Mouse (Mus musculus) right cerebral cortex, postnatal 4 days (tissue): Measurements from ENCODE around the gene Abcg3.
"Not testable (repeated sequence)": the region's sequence is repeated elsewhere in the genome, so short reads cannot be mapped to it uniquely, and the experiment has no call there.

Source experiments
- DNase-seq: peaks from one replicate; pipeline ENCODE4 v3.0.0-alpha.2; 2022

Abcg3 gene

DNA sequence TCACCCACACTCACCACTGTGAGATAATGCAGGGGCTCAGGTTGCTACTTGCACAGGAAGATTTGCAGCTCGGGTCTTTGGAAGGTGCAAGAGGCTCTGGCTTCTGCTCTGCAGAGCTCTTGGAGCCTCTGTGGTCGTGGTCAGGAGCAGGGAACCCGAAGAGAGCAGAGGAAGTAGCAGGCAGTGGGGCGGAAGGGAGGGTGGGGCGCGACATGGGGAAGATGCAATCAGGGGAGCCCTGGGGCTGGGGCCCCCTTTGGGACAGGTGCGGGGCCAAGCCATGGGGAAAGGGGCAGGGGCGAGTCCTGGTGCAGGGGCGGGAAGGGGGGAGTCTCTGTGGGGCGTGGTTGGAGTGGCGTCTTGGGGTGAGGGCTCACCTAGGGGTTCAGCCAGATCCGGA, at the start of gene Abcg3:
TSS of gene Abcg3 (minus strand) at position 184 of the 400 bp plus-strand sequence.
- DNase-seq: no peak

DNA sequence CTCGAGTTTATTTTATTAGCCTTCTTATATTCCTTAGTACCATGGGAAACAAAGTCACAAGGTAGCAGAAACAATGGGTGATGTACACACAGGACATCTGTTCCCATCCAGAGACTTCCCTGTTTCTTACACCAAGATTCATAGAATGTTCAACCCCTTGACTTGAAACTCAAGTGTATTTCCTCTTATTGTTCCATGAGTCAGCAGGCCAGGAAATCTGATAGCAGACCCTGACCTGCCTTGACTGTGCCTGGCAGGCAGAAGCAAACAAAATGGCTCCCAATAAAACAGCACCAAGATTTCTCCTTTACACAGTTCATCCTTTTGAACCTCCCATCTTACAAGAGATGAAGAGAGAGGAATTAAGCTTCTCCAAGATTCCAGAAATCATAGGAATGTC, 30.0 kb upstream of the Abcg3 start:
- DNase-seq: no peak

DNA sequence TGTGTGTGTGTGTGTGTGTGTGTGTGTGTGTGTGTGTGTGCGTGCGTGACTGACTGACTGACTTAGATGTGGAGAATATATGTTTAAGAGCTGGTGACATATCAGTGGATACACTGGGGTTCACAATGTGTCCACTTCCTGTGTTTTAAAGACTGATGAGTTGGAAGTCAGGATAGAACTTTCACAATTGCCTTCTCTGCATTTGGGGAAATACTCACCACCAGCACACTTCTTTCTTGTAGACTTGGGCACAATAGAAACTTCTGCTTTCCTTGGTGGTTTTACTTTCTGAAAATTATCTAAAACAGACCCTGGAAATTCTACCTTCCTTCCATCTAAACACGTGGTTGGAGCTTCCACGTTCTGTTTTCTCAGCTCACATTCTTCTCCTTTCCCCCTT, 29.1 kb upstream of the Abcg3 start:
- DNase-seq: no peak

DNA sequence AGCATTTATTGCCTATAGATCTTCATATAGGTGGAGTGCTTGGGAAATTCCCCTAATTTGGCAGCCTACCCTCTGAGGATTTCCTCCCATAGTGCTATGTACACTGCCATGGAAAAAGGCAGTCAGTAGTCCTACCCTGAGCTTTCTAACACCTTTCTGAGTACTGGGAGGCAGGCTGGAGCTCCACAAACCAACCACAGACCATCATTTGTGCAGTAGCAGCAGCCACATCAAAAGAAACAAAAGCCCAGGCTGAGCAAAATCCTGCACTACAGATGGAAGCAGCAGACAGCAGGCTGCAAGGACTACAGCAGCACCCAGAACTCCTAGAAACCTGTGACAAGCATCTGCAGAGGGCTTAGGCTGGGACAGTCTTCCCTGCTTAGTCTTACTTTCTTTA, 27.9 kb upstream of the Abcg3 start:
- no peak for DNase-seq

DNA sequence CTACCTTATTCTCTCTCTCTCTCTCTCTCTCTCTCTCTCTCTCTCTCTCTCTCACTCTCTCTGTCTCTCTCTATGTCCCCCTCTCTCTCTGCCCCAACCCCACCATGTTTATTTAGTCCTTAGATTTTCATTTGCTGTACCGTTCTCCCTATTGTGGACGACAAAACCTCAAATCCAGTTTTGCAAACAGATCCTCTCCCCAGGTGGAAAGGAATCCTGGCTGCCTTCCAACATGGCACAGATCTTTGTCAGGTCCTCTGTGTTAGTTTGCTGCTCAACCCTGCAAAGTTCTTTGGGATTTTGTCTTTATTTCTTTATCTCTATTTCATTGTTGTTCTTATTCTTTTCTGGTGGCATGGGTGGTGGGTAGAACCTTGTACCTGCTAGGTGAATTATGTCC, 6.9 kb upstream of the Abcg3 start:
- DNase-seq: no peak

DNA sequence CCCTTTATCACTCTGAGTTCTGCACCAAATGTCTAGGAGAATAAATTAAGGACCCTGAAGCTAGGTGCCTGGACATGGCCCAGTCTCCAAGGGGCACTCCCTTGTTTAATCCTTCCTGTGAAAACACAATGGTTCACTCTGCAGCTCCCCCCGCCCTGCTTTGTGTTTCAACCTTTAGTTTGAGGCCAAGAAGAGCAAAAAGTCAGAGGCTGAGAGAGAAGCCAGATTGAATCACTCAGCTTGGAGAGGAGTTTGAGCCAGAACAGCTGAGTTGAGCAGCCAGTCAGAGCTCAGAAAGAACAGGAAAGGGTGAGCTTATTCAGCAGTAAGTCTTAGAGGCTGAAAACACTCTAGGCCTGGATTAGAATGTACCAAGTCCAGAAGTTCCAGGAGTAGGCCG, 5.5 kb upstream of the Abcg3 start:
- DNase-seq: no peak

DNA sequence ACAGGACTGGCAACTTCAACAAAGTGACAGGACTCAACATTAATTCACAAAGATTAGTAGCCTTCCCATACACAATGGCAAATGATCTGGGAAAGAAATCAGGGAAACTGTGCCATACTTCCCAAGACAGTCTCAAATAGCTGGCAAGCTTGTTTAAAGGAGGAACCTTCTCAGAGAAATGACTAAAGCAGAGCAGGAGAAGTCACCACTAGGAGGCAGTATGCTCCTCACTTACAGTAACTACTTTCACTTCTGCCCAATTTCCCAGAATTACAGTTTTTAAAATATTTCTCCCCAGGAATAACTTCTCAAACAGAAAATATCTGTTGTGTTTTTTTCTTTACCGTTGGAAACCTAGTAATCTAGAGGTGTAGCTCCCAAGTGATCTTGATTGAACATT, 4.2 kb upstream of the Abcg3 start:
- no peak for DNase-seq

DNA sequence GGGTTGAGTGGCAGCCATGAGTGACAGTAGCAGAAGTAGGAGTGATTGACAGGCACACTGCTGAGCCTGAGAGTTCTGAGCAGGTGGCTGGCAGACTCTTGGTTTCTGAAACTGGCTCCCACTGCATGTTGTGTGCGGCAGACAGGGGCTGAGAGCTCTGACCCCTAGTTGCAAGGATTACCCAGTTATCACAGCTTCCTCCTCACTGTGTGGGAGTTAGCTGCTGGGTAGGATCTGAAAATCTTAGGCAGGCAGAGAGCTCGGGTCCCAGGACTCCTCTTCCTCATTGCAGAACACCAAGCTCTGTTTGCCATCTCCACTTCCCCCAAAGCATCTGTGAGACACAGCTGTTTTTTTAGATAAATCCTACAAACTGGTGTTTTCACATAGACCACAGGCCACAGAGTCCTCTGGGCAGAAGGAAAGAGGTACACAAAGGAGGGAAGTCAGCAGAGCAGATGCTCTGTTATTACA, 3.4 kb downstream of the Abcg3 start:
- no peak for DNase-seq

DNA sequence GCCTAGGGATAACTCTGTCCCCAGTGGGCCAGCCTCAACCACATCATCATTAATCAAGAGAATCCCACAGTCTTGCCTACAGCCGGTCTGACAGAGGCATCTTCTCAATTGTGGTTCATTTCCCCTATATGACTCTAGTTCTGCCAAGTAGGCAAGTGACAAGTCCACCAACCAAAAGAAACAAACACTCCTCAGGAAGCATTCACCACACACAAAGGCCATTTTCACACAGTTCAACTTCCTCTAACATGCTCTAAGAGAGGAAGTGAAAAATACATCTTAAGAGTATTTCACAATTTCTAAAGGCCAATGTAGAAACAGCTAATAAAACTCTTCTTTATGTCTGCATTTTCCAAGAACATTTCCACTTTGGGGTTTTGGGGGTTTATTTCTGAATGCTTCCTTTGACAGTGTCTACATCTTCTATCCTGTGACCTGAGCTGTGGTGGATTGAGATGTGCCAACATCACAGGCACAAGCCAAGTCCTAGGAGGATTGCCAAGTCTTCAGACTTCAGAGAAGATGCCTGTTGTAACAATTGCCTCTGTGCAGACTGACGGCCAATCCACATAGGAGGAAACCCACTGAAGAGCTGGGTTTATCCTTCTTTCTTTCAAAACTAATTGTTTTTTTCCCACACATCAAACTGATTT, 24.3 kb downstream of the Abcg3 start:
- DNase-seq: no peak

DNA sequence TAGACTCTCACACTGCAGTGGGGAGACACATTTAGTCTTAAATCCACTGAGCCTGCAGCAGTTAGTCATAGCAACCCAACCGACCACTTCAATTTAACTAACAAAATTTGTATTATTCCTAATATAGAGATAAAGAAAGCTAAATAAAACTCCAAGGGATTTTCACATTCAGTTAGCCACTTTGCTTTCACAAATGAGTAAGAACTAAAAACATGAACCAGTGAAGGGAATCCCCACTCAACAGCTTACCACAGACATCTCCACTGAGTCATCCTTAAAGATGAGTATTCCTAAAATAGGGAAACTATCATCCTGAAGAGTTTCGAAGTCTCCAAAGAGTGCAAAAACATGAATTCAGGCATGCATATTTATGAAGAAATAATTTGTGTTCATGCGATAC, 27.3 kb downstream of the Abcg3 start:
- DNase-seq: no peak

DNA sequence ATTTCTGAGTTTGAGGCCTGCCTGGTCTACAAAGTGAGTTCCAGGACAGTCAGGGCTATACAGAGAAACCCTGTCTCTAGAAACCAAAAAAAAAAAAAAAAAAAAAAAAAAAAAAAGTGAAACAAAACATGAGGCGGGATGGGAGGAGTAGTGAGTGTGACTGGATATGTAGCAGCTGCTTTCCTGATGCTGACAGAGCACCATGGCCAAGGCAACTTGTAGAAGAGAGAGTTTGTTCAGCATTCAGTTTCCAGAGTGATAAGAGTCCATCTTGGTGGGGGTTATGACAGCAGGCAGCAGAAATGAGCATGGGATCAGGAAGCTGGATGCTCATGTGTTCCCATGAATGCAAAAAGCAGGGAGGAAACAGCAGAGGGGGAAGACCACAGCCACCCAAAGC, 35.6 kb downstream of the Abcg3 start:
- DNase-seq: no peak

DNA sequence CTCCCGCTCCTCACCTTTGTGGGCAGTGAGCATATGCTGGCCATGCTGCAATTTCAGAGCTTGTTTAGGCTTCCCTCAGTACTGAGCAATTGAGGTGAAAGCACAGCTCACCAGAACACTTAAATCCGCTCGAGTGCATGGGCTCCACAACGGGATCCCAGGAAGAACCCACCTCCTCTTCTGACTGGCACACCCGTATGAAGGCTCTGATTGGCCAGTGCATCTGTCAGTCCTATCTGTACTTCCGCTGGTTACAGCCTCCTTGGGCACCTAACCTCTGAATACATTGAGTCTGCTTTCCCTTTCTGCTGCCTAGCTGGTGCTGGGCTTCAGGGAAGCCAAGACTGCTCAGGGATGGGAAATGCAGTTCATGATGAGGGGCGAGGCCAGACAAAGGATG, 48.4 kb downstream of the Abcg3 start:
- DNase-seq: no peak

DNA sequence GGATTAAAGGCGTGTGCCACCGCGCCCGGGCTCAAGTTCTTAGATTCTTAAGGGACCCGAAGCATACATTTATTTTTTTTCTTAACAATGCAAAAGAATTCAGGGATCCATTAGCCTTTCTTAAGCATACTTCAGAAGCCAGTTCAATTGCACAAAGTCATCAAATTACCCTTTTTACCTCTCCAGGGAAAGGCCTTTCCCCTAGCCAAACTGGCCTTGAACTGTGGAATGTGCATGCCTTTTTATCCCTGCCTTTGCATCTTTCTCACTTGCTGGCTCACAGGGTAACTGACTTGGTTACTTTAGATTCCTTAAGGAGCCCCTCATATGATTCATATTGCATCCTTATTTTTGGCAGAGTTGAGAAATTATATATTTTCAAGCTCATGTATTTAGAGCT, 76.0 kb downstream of the Abcg3 start:
- DNase-seq: not testable (repeated sequence)
